Mouse (Mus musculus) erythroblast, adult 5-6 weeks (primary cell): ENCODE data around the gene Pcsk6. TPM values are rescaled to one million over a fixed set of nuclear protein-coding genes. Genes with fewer than 3 reads are reported as not detected.

ENCODE experiments used
- ATAC-seq: replicated peaks from 2 replicates; pipeline ENCODE4 v1.8.0; 2016; ENCODE audit warnings: moderate number of reproducible peaks, mild to moderate bottlenecking, moderate TSS enrichment, inconsistent platforms; ENCODE audit not compliant: poor library complexity, low FRiP score, severe bottlenecking
- total RNA-seq, 2 experiments: library from RNA; stranded (forward) in 1 of 2; stranded (reverse) in 1 of 2; fragments of 150-400 nt in 1 of 2; fragments of 200-764, 138-1000 nt in 1 of 2; gene quantifications; 2 replicates each; pipeline versions ENCODE4 v1.2.3 to v1.2.4; 2015 to 2017; ENCODE audit warnings: low replicate concordance in 2 of 2

Gene Pcsk6
- total RNA-seq, 2 experiments from 2014 or later = not detected

GRCm38 (mm10) chr7:66088077-66088476 is 226.5 kb downstream of the Pcsk6 start:
- no peak for ATAC-seq

DNA sequence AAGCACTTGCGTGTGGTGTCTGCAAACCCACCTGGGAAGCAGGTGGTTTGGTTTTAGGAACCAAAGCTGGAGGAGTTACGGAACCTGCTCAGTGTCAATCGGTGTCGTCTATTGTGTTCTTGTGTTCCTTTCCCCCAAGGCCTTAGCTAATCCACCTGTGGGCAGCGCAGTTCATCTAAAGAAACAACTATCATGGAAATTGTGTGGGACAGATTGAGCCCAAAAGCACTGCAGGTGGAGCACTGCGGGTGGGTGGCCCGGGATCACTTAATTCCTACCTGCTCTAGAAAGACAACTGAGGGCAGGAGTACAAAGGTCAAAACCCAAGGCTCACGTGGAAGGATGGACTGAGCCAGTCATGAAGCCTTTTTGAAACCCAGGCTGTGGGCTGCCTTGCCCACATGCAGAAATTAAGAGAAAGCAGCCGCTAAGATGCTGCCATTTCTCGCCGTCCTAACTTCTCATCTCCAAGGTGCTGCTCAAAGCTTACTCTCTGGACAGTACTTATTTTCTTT is 229.2 kb downstream of the Pcsk6 start:
- no peak for ATAC-seq

GRCm38 (mm10) chr7:66091553-66091952 is 230.0 kb downstream of the Pcsk6 start:
- no peak for ATAC-seq

GRCm38 (mm10) chr7:66092656-66093055 is 231.1 kb downstream of the Pcsk6 start:
- no peak for ATAC-seq

- no peak for ATAC-seq
Measured at GRCm38 (mm10) chr7:66094141-66094540, 232.6 kb downstream of the Pcsk6 start.

GRCm38 (mm10) chr7:66098803-66099202 is 237.3 kb downstream of the Pcsk6 start:
- ATAC-seq = no peak

Other genes starting within 250 kb of the Pcsk6 start
- gene Tarsl2, start 216.8 kb upstream of the Pcsk6 start, total RNA-seq (2015; ENCODE audit: low replicate concordance) = 1.5 and 5.2 TPM in 2 replicates
- gene Tarsl2, start 216.8 kb upstream of the Pcsk6 start, total RNA-seq (2017; ENCODE audit: low replicate concordance) = 10.2 and 19.0 TPM in 2 replicates
- 8.8 and 28.8 TPM in 2 replicates for gene Tm2d3, start 170.6 kb upstream of the Pcsk6 start, total RNA-seq (2015; ENCODE audit: low replicate concordance)
- 7.6 and 13.5 TPM in 2 replicates for gene Tm2d3, start 170.6 kb upstream of the Pcsk6 start, total RNA-seq (2017; ENCODE audit: low replicate concordance)
- not detected in 2 replicates for gene Gm45213, start 181.9 kb downstream of the Pcsk6 start, total RNA-seq (2015; ENCODE audit: low replicate concordance)
- not detected in 2 replicates for gene Gm45213, start 181.9 kb downstream of the Pcsk6 start, total RNA-seq (2017; ENCODE audit: low replicate concordance)
- gene Snrpa1, start 197.3 kb downstream of the Pcsk6 start, total RNA-seq (2015; ENCODE audit: low replicate concordance) = 22.6 and 33.0 TPM in 2 replicates
- gene Snrpa1, start 197.3 kb downstream of the Pcsk6 start, total RNA-seq (2017; ENCODE audit: low replicate concordance) = 14.6 and 24.2 TPM in 2 replicates
- 27.7 and 28.0 TPM in 2 replicates for gene Selenos, start 217.9 kb downstream of the Pcsk6 start, total RNA-seq (2015; ENCODE audit: low replicate concordance)
- gene Selenos, start 217.9 kb downstream of the Pcsk6 start, total RNA-seq (2017; ENCODE audit: low replicate concordance) = 14.8 and 15.1 TPM in 2 replicates
- gene Chsy1, start 247.8 kb downstream of the Pcsk6 start, total RNA-seq (2015; ENCODE audit: low replicate concordance) = 6.7 and 8.5 TPM in 2 replicates
- gene Chsy1, start 247.8 kb downstream of the Pcsk6 start, total RNA-seq (2017; ENCODE audit: low replicate concordance) = 7.8 and 11.7 TPM in 2 replicates